Mouse (Mus musculus): Measurements from ENCODE around the gene Afm. TPM values are rescaled to one million over a fixed set of nuclear protein-coding genes. Genes with fewer than 3 reads are reported as not detected.

Afm gene
- 0.50 TPM in 1 of 2 replicates, not detected in the other for polyA plus RNA-seq (2015; fragmentation: Nextera tagmentation; extraction: Ambion mirVana)

- no peak within 1 kb of the TSS for H3K4me3 ChIP-seq
- no peaks in the 10 kb centered on the region for H3K36me3 ChIP-seq
- no peak within 1 kb of the TSS for H3K4me2 ChIP-seq
- no peak for ATAC-seq (ENCODE audit: insufficient number of reproducible peaks, insufficient read depth, low FRiP score, low TSS enrichment, low read depth)
- H3K4me1 ChIP-seq, result no peaks in the 10 kb centered on the region
- 78% methylated on average over 6 of the region's 6 CpGs for WGBS
- 0 out of 2 replicates have a peak, but pooled peaks cover 2% of the 10 kb centered on the region for H3K27me3 ChIP-seq
- no peak within 1 kb of the TSS for H3K27ac ChIP-seq
- H3K9me3 ChIP-seq, result no peaks in the 10 kb centered on the region
- H3K9ac ChIP-seq, result no peak within 1 kb of the TSS
Observed at GRCm38 (mm10) chr5:90518356-90519100, at the start of gene Afm. TSS of gene Afm (plus strand) at chr5:90518932.

GRCm38 (mm10) chr5:90470836-90471235 is 47.9 kb upstream of the Afm start:
- Histone ChIP-seq H3K9ac (no peak overlapping the region), H3K27me3 (no peaks in the 10 kb centered on the region), H3K4me1 (peaks cover 7% of the 10 kb centered on the region; the same call in 1 of the 2 replicates), H3K4me2 (no peak overlapping the region), H3K27ac (no peak overlapping the region), H3K9me3 (no peaks in the 10 kb centered on the region), H3K4me3 (no peak overlapping the region), H3K36me3 (no peaks in the 10 kb centered on the region)
- no peak for ATAC-seq (ENCODE audit: insufficient number of reproducible peaks, insufficient read depth, low FRiP score, low TSS enrichment, low read depth)
- 88% methylated on average over 3 of the region's 3 CpGs for WGBS

- Histone ChIP-seq H3K9me3 (no peaks in the 10 kb centered on the region), H3K4me2 (no peak overlapping the region), H3K4me1 (no peaks in the 10 kb centered on the region), H3K27me3 (no peaks in the 10 kb centered on the region), H3K9ac (no peak overlapping the region), H3K27ac (no peak overlapping the region), H3K4me3 (no peak overlapping the region), H3K36me3 (no peaks in the 10 kb centered on the region)
- no peak for ATAC-seq (ENCODE audit: insufficient number of reproducible peaks, insufficient read depth, low FRiP score, low TSS enrichment, low read depth)
- 89% methylated on average over 3 of the region's 4 CpGs for WGBS
Observed at GRCm38 (mm10) chr5:90473902-90474301, 44.8 kb upstream of the Afm start.

- H3K4me3 ChIP-seq, result no peak overlapping the region
- H3K4me2 ChIP-seq, result no peak overlapping the region
- H3K9ac ChIP-seq, result no peak overlapping the region
- H3K9me3 ChIP-seq, result no peaks in the 10 kb centered on the region
- no peaks in the 10 kb centered on the region for H3K36me3 ChIP-seq
- no peaks in the 10 kb centered on the region for H3K27me3 ChIP-seq
- H3K27ac ChIP-seq, result no peak overlapping the region
- H3K4me1 ChIP-seq, result no peaks in the 10 kb centered on the region
- ATAC-seq (ENCODE audit: insufficient number of reproducible peaks, insufficient read depth, low FRiP score, low TSS enrichment, low read depth), result no peak
- 90% methylated on average over 5 of the region's 5 CpGs for WGBS
Observed at GRCm38 (mm10) chr5:90474369-90474768, 44.4 kb upstream of the Afm start.

- Histone ChIP-seq H3K4me3 (no peak overlapping the region), H3K27ac (no peak overlapping the region), H3K36me3 (no peaks in the 10 kb centered on the region), H3K9me3 (no peaks in the 10 kb centered on the region), H3K9ac (no peak overlapping the region), H3K4me2 (no peak overlapping the region), H3K4me1 (no peaks in the 10 kb centered on the region), H3K27me3 (no peaks in the 10 kb centered on the region)
- ATAC-seq (ENCODE audit: insufficient number of reproducible peaks, insufficient read depth, low FRiP score, low TSS enrichment, low read depth), result no peak
- WGBS, result 89% methylated on average over 3 of the region's 3 CpGs
Observed at GRCm38 (mm10) chr5:90476741-90477140, 42.0 kb upstream of the Afm start.

- no peaks in the 10 kb centered on the region for H3K9me3 ChIP-seq
- no peak overlapping the region for H3K4me3 ChIP-seq
- WGBS, result 78% methylated on average over 7 of the region's 7 CpGs
- H3K27ac ChIP-seq, result no peak overlapping the region
- no peak for ATAC-seq (ENCODE audit: insufficient number of reproducible peaks, insufficient read depth, low FRiP score, low TSS enrichment, low read depth)
- H3K36me3 ChIP-seq, result no peaks in the 10 kb centered on the region
- no peak overlapping the region for H3K9ac ChIP-seq
- H3K4me1 ChIP-seq, result no peaks in the 10 kb centered on the region
- no peak overlapping the region for H3K4me2 ChIP-seq
- no peaks in the 10 kb centered on the region for H3K27me3 ChIP-seq
Observed at GRCm38 (mm10) chr5:90477308-90478140, 41.2 kb upstream of the Afm start.

GRCm38 (mm10) chr5:90478886-90479285 is 39.8 kb upstream of the Afm start:
- Histone ChIP-seq H3K4me2 (no peak overlapping the region), H3K27ac (no peak overlapping the region), H3K9me3 (no peaks in the 10 kb centered on the region), H3K4me3 (no peak overlapping the region), H3K36me3 (no peaks in the 10 kb centered on the region), H3K4me1 (no peaks in the 10 kb centered on the region), H3K27me3 (no peaks in the 10 kb centered on the region), H3K9ac (no peak overlapping the region)
- 88% methylated on average over 1 of the region's 1 CpGs for WGBS
- no peak for ATAC-seq (ENCODE audit: insufficient number of reproducible peaks, insufficient read depth, low FRiP score, low TSS enrichment, low read depth)

- no peaks in the 10 kb centered on the region for H3K36me3 ChIP-seq
- ATAC-seq (ENCODE audit: insufficient number of reproducible peaks, insufficient read depth, low FRiP score, low TSS enrichment, low read depth), result no peak
- no peaks in the 10 kb centered on the region for H3K9me3 ChIP-seq
- no peak overlapping the region for H3K27ac ChIP-seq
- no peak overlapping the region for H3K9ac ChIP-seq
- no peaks in the 10 kb centered on the region for H3K27me3 ChIP-seq
- no peak overlapping the region for H3K4me3 ChIP-seq
- 86% methylated on average over 7 of the region's 7 CpGs for WGBS
- no peak overlapping the region for H3K4me2 ChIP-seq
- H3K4me1 ChIP-seq, result no peaks in the 10 kb centered on the region
Observed at GRCm38 (mm10) chr5:90485597-90485996, 33.1 kb upstream of the Afm start.

- Histone ChIP-seq H3K4me1 (no peaks in the 10 kb centered on the region), H3K9ac (no peak overlapping the region), H3K4me3 (no peak overlapping the region), H3K27me3 (no peaks in the 10 kb centered on the region), H3K4me2 (no peak overlapping the region), H3K36me3 (no peaks in the 10 kb centered on the region), H3K27ac (no peak overlapping the region), H3K9me3 (no peaks in the 10 kb centered on the region)
- ATAC-seq (ENCODE audit: insufficient number of reproducible peaks, insufficient read depth, low FRiP score, low TSS enrichment, low read depth), result no peak
- WGBS, result 67% methylated on average over 7 of the region's 7 CpGs
Observed at GRCm38 (mm10) chr5:90488323-90488722, 30.4 kb upstream of the Afm start.

- no peak within 1 kb of the TSS for H3K4me2 ChIP-seq
- H3K9me3 ChIP-seq, result no peaks in the 10 kb centered on the region
- H3K27me3 ChIP-seq, result no peaks in the 10 kb centered on the region
- ATAC-seq (ENCODE audit: insufficient number of reproducible peaks, insufficient read depth, low FRiP score, low TSS enrichment, low read depth), result no peak
- no peak within 1 kb of the TSS for H3K4me3 ChIP-seq
- H3K4me1 ChIP-seq, result no peaks in the 10 kb centered on the region
- 83% methylated on average over 7 of the region's 7 CpGs for WGBS
- no peaks in the 10 kb centered on the region for H3K36me3 ChIP-seq
- no peak within 1 kb of the TSS for H3K27ac ChIP-seq
- H3K9ac ChIP-seq, result no peak within 1 kb of the TSS
Observed at GRCm38 (mm10) chr5:90490518-90490917, 28.2 kb upstream of the Afm start, which contains the start of gene Afp. TSS of gene Afp (plus strand) at chr5:90490737.

GRCm38 (mm10) chr5:90492440-90492839 is 26.3 kb upstream of the Afm start:
- no peaks in the 10 kb centered on the region for H3K36me3 ChIP-seq
- WGBS, result 67% methylated on average over 9 of the region's 9 CpGs
- no peaks in the 10 kb centered on the region for H3K27me3 ChIP-seq
- no peaks in the 10 kb centered on the region for H3K4me1 ChIP-seq
- H3K27ac ChIP-seq, result no peak overlapping the region
- H3K9ac ChIP-seq, result no peak overlapping the region
- peak overlapping the region; percentile 28 for H3K4me2 ChIP-seq
- no peak for ATAC-seq (ENCODE audit: insufficient number of reproducible peaks, insufficient read depth, low FRiP score, low TSS enrichment, low read depth)
- H3K4me3 ChIP-seq, result no peak overlapping the region
- H3K9me3 ChIP-seq, result no peaks in the 10 kb centered on the region

- no peaks in the 10 kb centered on the region for H3K9me3 ChIP-seq
- H3K27ac ChIP-seq, result no peak overlapping the region
- no peak for ATAC-seq (ENCODE audit: insufficient number of reproducible peaks, insufficient read depth, low FRiP score, low TSS enrichment, low read depth)
- no peaks in the 10 kb centered on the region for H3K27me3 ChIP-seq
- no peak overlapping the region for H3K9ac ChIP-seq
- no peaks in the 10 kb centered on the region for H3K36me3 ChIP-seq
- no peak overlapping the region for H3K4me3 ChIP-seq
- H3K4me2 ChIP-seq, result no peak overlapping the region
- 87% methylated on average over 4 of the region's 4 CpGs for WGBS
- no peaks in the 10 kb centered on the region for H3K4me1 ChIP-seq
Observed at GRCm38 (mm10) chr5:90494308-90494707, 24.4 kb upstream of the Afm start.

All from embryonic facial prominence, embryonic 13.5 days (tissue).